Mouse (Mus musculus) stomach, postnatal 0 days (tissue): ENCODE data around the gene Magi1. TPM values are rescaled to one million over a fixed set of nuclear protein-coding genes. Genes with fewer than 3 reads are reported as not detected.

Experiments
- ATAC-seq: fragments of 200-750 bp; cut with Nextera tagmentation; 2 replicates; pipeline ENCODE4 v1.8.0; 2017; ENCODE audit not compliant: low FRiP score, low TSS enrichment
- DNase-seq: peaks from one replicate; pipeline ENCODE4 v3.0.0-alpha.2; 2016; ENCODE audit warnings: low spot score
- H3K27ac ChIP-seq: fragments of 300-500 bp; sonication (generic); replicated peaks from 2 replicates; pipeline ENCODE4 v1.5.1; 2014; ENCODE audit warnings: mild to moderate bottlenecking, control low read depth
- H3K27me3 ChIP-seq: fragments of 300-500 bp; sonication (generic); 2 replicates; pipeline ENCODE4 v1.6.1; 2014; ENCODE audit warnings: low read length; ENCODE audit not compliant: control insufficient read depth, insufficient read depth
- H3K36me3 ChIP-seq: fragments of 300-500 bp; sonication (generic); 2 replicates; pipeline ENCODE4 v1.6.1; 2014; ENCODE audit warnings: low read length, mixed read lengths; ENCODE audit not compliant: control insufficient read depth, insufficient read depth
- H3K4me1 ChIP-seq: fragments of 300-500 bp; sonication (generic); replicated peaks from 2 replicates; pipeline ENCODE4 v1.6.1; 2014; ENCODE audit warnings: antibody characterized with exemption; ENCODE audit not compliant: control insufficient read depth, insufficient read depth
- H3K4me2 ChIP-seq: fragments of 300-500 bp; sonication (generic); replicated peaks from 2 replicates; pipeline ENCODE4 v1.6.1; 2014; ENCODE audit warnings: low read depth, mild to moderate bottlenecking, control low read depth, moderate library complexity
- H3K4me3 ChIP-seq: fragments of 300-500 bp; sonication (generic); 2 replicates; pipeline ENCODE4 v1.5.1; 2014; ENCODE audit warnings: low read depth, low read length, control low read depth
- H3K9ac ChIP-seq: fragments of 300-500 bp; sonication (generic); 2 replicates; pipeline ENCODE4 v1.6.1; 2014; ENCODE audit warnings: mild to moderate bottlenecking, low read length, control low read depth, mixed read lengths
- H3K9me3 ChIP-seq: fragments of 300-500 bp; sonication (generic); 2 replicates; pipeline ENCODE4 v1.6.1; 2016; ENCODE audit warnings: low read length; ENCODE audit not compliant: control insufficient read depth
- CTCF ChIP-seq: IDR thresholded peaks from 2 replicates; pipeline ENCODE4 v1.5.1; 2016; ENCODE audit warnings: antibody characterized with exemption, low read depth, mild to moderate bottlenecking, moderate library complexity
- EP300 ChIP-seq: optimal IDR thresholded peaks from 2 replicates; pipeline ENCODE3; 2016; ENCODE audit warnings: antibody characterized with exemption
- WGBS: fragments of 180-500 bp; shearing (Covaris S2); extraction: QIAGEN DNeasy Blood & Tissue Kit; methylation state at CpG from one replicate; pipeline ENCODE4 v1.1.7; 2014; 5-methylcytosine and 5-hydroxymethylcytosine counted together
- polyA plus RNA-seq: library from polyadenylated mRNA; unstranded; fragments of >200 nt; fragmentation: Nextera tagmentation; extraction: Ambion mirVana; gene quantifications from 2 replicates; pipeline ENCODE4 v1.2.1, GENCODE M21; 2015

The Magi1 gene
- 4.4 and 5.2 TPM in 2 replicates for polyA plus RNA-seq

DNA sequence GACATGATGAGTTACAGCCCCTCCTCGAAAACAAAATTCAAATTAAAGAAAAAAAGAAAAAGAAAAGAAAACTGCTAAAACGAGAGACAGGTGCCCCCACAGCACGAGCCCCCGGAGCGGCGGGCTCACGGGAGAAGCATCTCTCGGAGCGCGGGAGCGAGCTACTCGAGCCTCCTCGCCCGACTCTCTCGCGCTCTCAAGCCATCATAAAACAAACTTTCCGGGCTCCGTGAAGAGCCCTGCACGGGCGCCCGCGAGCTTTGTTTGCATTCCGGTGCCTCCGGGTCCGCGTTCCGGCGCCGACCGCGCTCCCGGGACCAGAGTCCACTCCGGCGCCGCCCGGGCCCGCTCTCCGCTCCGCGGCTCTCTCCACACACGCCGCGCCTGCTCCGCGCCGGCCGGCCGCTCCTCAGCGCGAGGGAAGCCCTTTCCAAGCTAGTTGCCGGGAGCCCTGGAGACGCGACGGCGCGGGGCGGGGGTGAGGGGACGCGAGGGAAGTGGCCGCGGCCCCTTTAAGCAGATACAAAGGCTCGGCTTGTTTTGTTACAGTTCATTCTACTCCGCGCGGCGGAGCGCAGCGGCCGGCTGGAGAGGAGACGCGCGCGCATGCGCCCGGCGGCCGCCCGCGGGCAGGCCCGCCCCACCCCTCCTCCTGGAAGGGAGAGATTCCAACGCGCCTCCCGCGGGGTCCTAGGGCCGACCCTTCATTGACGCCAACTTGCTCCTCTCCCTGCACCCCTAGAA, at the start of gene Magi1:
TSS of gene Magi1 (minus strand) at position 600 of the 744 bp plus-strand sequence.
- Histone ChIP-seq H3K9ac (peak within 1 kb of the TSS; percentile 84), H3K4me2 (peak within 1 kb of the TSS; percentile 91), H3K27me3 (no peaks in the 10 kb centered on the region), H3K4me3 (peak within 1 kb of the TSS; percentile 84), H3K9me3 (no peaks in the 10 kb centered on the region), H3K4me1 (peaks cover 2% of the 10 kb centered on the region; the same call in 1 of the 2 replicates), H3K36me3 (no peaks in the 10 kb centered on the region), H3K27ac (peak within 1 kb of the TSS; percentile 96)
- DNase-seq (peak; percentile 95), ATAC-seq (peak; percentile 94)
- TF ChIP-seq EP300: no peak
- TF ChIP-seq CTCF: no peak
- WGBS: under 1% methylated on average over 75 of the region's 86 CpGs

DNA sequence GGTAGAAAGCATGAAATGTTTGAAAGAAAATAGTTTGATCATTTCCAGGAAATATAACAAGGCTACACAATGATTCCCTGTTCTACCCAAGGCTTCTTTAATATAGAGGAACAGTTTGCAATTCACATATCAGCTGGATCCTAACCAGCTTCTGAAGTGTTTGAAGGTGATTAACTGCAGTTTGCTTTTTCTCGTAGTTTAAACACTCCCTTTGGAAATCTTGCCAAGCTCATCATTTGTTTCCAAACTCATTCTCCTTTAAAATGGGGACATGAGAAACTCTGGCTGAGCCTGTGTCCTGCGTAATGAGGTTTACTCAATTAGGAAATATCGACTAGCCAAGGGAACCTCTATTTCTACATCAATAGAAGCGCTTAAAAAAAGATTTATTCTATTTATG, 43.4 kb upstream of the Magi1 start:
- no peak for ATAC-seq
- Histone ChIP-seq H3K4me3 (no peak overlapping the region), H3K27ac (no peak overlapping the region), H3K9ac (no peak overlapping the region), H3K4me1 (no peaks in the 10 kb centered on the region), H3K27me3 (no peaks in the 10 kb centered on the region), H3K36me3 (no peaks in the 10 kb centered on the region), H3K4me2 (no peak overlapping the region), H3K9me3 (no peaks in the 10 kb centered on the region)
- DNase-seq: no peak
- WGBS: 30% methylated on average over 4 of the region's 4 CpGs
- TF ChIP-seq CTCF (no peak), EP300 (no peak)

DNA sequence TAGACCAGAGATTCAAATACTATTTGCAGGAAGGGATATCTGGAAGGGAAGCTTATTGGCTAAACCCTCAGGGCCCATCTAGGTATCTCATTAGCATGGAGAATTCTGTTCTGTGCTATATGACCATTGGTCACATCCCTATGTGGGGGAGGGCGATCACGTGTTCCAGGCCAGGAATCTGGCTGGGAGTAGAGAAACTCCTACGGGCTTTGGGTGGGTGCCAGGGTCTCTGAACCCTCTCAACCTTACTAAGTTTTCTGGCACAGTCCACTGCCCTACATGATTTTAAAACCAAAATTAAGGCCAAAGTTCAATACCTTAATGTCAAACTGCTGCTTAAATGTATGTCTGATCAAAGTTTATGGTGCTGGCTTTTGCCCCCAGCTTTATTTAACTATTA, 33.2 kb upstream of the Magi1 start:
- 80% methylated on average over 3 of the region's 3 CpGs for WGBS
- TF ChIP-seq EP300 (no peak), CTCF (no peak)
- DNase-seq: no peak
- no peak overlapping the region for H3K4me2 ChIP-seq
- no peaks in the 10 kb centered on the region for H3K4me1 ChIP-seq
- H3K9me3 ChIP-seq: no peaks in the 10 kb centered on the region
- no peak overlapping the region for H3K9ac ChIP-seq
- no peak overlapping the region for H3K4me3 ChIP-seq
- H3K27me3 ChIP-seq: no peaks in the 10 kb centered on the region
- no peak overlapping the region for H3K27ac ChIP-seq
- ATAC-seq: no peak
- H3K36me3 ChIP-seq: no peaks in the 10 kb centered on the region

DNA sequence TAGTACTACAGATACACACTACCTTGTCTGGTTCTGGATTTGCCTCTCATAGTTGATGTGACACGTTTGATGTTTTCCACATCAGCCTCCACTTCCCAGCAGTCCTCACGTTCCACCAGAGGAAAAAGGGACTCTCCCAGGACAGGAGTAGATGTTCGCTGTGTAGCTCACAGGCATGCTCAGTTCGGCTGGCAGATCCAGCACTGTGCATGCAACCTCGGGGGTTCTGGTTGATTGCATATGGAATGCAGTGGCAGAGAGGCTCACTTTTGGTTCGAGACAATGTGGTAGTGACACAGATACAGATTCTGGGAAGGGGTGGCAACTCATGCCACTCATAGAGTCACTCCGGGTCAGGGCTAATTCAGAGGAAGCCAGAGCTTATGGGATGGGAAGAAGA, 28.6 kb upstream of the Magi1 start:
- TF ChIP-seq CTCF (no peak), EP300 (no peak)
- no peaks in the 10 kb centered on the region for H3K9me3 ChIP-seq
- H3K27ac ChIP-seq: no peak overlapping the region
- no peak overlapping the region for H3K4me2 ChIP-seq
- 83% methylated on average over 7 of the region's 7 CpGs for WGBS
- H3K27me3 ChIP-seq: no peaks in the 10 kb centered on the region
- 0 out of 2 replicates have a peak, but pooled peaks cover 3% of the 10 kb centered on the region for H3K4me1 ChIP-seq
- H3K36me3 ChIP-seq: no peaks in the 10 kb centered on the region
- no peak for ATAC-seq
- no peak overlapping the region for H3K9ac ChIP-seq
- H3K4me3 ChIP-seq: no peak overlapping the region
- no peak for DNase-seq

DNA sequence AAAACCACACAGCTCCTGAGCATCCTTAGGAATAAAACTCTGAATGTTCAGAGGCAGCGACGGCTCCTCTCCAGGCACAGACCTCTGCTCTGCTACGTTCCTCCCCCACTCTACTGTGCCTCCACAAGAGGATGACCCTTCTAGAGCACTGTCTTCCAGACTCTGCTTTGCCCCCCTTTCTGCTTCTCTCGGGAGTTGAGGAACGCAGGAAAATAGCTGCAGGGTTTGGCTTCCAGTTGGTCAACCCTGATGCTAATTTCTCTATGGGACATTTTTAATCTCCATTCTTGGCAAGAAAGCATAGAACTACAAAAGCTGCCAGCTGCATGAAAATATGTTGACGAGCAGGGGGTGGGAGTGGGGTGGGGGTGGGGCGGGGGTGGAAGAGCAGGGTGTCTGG, 24.8 kb upstream of the Magi1 start:
- Histone ChIP-seq H3K27me3 (no peaks in the 10 kb centered on the region), H3K9ac (no peak overlapping the region), H3K9me3 (no peaks in the 10 kb centered on the region), H3K4me2 (no peak overlapping the region), H3K27ac (no peak overlapping the region), H3K36me3 (no peaks in the 10 kb centered on the region), H3K4me3 (no peak overlapping the region), H3K4me1 (0 out of 2 replicates have a peak, but pooled peaks cover 3% of the 10 kb centered on the region)
- WGBS: 31% methylated on average over 7 of the region's 7 CpGs
- TF ChIP-seq EP300 (no peak), CTCF (no peak)
- ATAC-seq (no peak), DNase-seq (no peak)

DNA sequence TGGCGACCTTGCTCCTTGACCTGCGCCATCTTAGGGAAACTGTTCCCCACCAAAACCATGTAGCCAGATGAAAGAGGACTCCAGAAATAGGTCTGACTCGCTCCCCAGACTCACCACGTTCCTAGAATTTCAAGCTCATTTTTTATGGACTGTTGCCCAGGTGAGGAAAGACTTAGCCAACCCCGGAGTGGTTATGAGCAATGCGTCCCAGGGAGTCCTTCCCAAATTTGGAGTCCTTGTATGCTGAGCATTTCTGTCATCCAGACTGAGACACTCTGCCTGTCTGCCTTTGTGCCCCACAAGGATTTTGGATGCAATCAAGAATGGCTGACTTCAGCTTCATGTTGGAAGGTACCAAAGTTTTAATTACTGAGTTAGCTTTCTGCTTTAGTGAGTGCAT, 19.8 kb upstream of the Magi1 start:
- Histone ChIP-seq H3K9ac (no peak overlapping the region), H3K4me2 (no peak overlapping the region), H3K4me3 (no peak overlapping the region), H3K9me3 (no peaks in the 10 kb centered on the region), H3K4me1 (0 out of 2 replicates have a peak, but pooled peaks cover 2% of the 10 kb centered on the region), H3K36me3 (no peaks in the 10 kb centered on the region), H3K27ac (no peak overlapping the region), H3K27me3 (no peaks in the 10 kb centered on the region)
- TF ChIP-seq EP300 (no peak), CTCF (no peak)
- no peak for DNase-seq
- WGBS: 77% methylated on average over 6 of the region's 6 CpGs
- no peak for ATAC-seq
